Mouse (Mus musculus): ENCODE results near the gene Lrrfip2.

DNA sequence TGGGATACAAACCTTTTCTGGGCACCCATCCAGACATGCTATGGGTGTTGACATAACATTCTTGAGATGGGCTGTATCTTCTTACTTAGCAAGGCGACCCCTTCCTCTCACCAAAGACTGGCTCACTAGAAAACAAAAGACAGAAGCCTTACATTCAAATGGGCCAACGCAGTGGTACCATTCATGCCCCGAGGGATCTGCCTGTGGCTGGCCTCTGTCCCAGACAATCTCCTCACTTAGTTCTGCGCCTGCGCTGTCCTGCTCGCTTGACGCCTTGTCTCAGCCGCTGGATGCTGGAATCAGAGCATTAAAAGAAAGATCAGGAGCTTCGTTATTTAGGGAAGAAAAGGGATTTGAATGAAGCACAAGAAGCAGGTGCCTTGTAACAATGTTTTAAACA lies 24.7 kb upstream of the Lrrfip2 start:
- TF ChIP-seq GATA1 (IDR thresholded peaks at IDR 0.05; ENCODE audit: low read length) = no peak
- no peak for TF ChIP-seq TAL1 (IDR thresholded peaks at IDR 0.05; ENCODE audit: low read length)
